Mouse (Mus musculus) testis, adult 2 months (tissue): ENCODE data around the gene Gm44965. TPM values are rescaled to one million over a fixed set of nuclear protein-coding genes. Genes with fewer than 3 reads are reported as not detected.

Source experiments
- H3K27ac ChIP-seq: fragments of 200-500 bp; 2 replicates; pipeline ENCODE4 v1.5.1; 2012; ENCODE audit warnings: low read depth, low read length; ENCODE audit not compliant: control insufficient read depth, insufficient read depth
- H3K27me3 ChIP-seq: fragments of 200-500 bp; 2 replicates; pipeline ENCODE4 v1.6.1; 2012; ENCODE audit warnings: mild to moderate bottlenecking, low read length, moderate library complexity; ENCODE audit not compliant: control insufficient read depth, insufficient read depth
- H3K36me3 ChIP-seq: fragments of 200-500 bp; 2 replicates; pipeline ENCODE4 v1.6.1; 2012; ENCODE audit warnings: mild to moderate bottlenecking, low read length; ENCODE audit not compliant: control insufficient read depth, insufficient read depth
- H3K4me1 ChIP-seq: fragments of 200-500 bp; 2 replicates; pipeline ENCODE4 v1.6.1; 2012; ENCODE audit warnings: low read length; ENCODE audit not compliant: control insufficient read depth, insufficient read depth
- H3K4me3 ChIP-seq: fragments of 200-500 bp; 2 replicates; pipeline ENCODE4 v1.5.1; 2012; ENCODE audit warnings: low read depth, mild to moderate bottlenecking, low read length, moderate library complexity, mixed read lengths; ENCODE audit not compliant: control insufficient read depth
- CTCF ChIP-seq: fragments of 200-500 bp; IDR thresholded peaks from 2 replicates; pipeline ENCODE4 v1.5.1; 2012; ENCODE audit warnings: low read depth, mild to moderate bottlenecking, inconsistent platforms, low read length, moderate library complexity; ENCODE audit not compliant: control insufficient read depth, insufficient read depth, insufficient replicate concordance
- POLR2A ChIP-seq: fragments of 200-500 bp; IDR thresholded peaks from 2 replicates; pipeline ENCODE4 v1.6.1; 2012; ENCODE audit warnings: low read depth, mild to moderate bottlenecking, inconsistent platforms, low read length, moderate library complexity; ENCODE audit not compliant: control insufficient read depth
- polyA plus RNA-seq: library from polyadenylated mRNA; depleted of rRNA; stranded (reverse); fragments of >200 nt; gene quantifications from 2 replicates; pipeline ENCODE4 v1.2.3, GENCODE M21; 2012

Gene Gm44965
- polyA plus RNA-seq, 1 experiment, result not detected

DNA sequence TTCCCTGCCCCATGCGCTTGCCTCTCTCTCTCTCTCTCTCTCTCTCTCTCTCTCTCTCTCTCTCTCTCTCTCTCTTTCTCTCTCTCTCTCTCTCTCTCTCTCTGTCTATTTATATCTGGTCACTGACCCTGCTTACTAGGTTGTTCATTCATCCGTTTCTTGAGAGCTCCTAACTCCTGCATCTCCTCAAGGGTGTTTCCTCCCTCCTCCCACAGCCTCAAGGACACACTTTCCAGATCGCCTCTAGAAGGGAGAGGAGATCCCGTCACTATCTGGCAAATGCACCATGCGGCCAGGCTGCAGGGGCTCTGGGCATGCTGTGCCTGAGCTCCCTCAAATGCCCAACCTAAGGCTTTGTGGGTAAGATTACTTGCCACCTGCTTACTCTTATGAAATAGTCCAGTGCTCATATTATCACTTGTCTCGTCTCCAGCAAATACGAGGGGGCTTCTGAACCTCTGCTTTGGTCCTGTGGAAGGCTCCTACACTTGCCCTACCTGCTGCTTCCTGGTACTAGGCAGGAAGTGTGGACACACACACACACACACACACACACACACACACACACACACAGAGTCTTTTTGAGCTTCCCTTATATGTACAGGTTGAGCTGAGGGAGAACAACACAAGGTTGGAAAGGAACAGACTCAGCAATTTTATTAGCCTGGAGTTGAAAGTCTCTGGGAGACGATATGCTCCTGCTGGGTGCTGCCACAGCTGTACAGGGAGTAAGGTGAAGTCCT lies 24.5 kb upstream of the Gm44965 start:
- H3K27ac ChIP-seq, result no peak overlapping the region
- H3K4me3 ChIP-seq, result no peak overlapping the region
- H3K36me3 ChIP-seq, result no peaks in the 10 kb centered on the region
- no peaks in the 10 kb centered on the region for H3K27me3 ChIP-seq
- H3K4me1 ChIP-seq, result peaks cover 12% of the 10 kb centered on the region
- no peak for TF ChIP-seq CTCF
- TF ChIP-seq POLR2A, result no peak

DNA sequence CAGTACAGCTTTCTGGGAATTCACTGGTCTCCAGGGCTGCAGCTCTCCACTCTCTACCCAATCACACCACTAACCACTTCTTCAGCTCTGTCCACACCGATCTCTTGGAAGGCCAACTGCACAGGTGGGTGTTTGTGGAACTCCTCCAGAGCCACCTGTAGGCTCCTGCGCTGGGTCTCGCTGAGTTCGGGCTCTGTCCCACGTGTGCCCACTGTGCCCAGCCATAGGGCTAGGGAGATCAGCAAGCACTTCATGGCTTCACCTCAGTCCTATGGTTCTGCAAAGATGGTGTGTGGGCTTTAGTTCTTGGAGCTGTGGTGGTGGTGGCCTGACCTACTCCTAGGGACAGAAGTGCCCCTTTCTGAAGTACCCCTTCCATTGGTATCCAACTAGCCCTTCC lies 21.7 kb upstream of the Gm44965 start:
- no peaks in the 10 kb centered on the region for H3K27me3 ChIP-seq
- H3K27ac ChIP-seq, result peak overlapping the region; percentile 70
- TF ChIP-seq POLR2A (no peak), CTCF (no peak)
- peaks cover 12% of the 10 kb centered on the region for H3K4me1 ChIP-seq
- peak overlapping the region; percentile 48 for H3K4me3 ChIP-seq
- H3K36me3 ChIP-seq, result no peaks in the 10 kb centered on the region

DNA sequence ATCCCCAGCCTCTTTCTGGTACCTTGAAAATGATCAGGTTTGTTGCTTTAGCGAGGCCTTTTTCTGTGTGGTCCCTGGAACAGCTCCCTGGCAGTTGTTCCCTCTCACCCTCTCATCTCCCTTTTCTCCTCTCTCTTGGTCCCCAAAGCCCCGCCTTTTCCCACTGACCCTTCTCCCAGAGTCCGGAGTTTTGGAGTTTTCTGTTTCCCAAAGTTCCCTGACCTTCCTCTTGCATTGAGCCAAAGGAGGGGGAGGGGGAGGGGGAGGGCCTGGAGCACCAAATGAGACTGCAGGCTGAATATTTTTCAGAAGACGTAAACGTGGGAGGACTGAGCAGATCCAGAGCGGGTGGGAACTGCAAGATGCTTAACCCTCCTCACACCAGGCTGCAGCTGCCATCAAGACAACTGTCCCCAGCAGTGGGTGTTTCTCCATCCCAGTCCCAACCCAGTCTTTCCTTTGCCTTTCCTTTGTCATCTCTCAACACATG lies 21.1 kb upstream of the Gm44965 start, which contains the start of gene Rarres2:
Gene Rarres2, minus strand, starts transcription at position 218 of the 490 bp plus-strand sequence.
- H3K4me1 ChIP-seq, result peaks cover 12% of the 10 kb centered on the region
- no peaks in the 10 kb centered on the region for H3K36me3 ChIP-seq
- H3K27me3 ChIP-seq, result no peaks in the 10 kb centered on the region
- TF ChIP-seq CTCF (no peak), POLR2A (no peak)
- peak within 1 kb of the TSS; percentile 70 for H3K27ac ChIP-seq
- peak within 1 kb of the TSS; percentile 48 for H3K4me3 ChIP-seq

- H3K27me3 ChIP-seq, result no peaks in the 10 kb centered on the region
- H3K36me3 ChIP-seq, result no peaks in the 10 kb centered on the region
- no peak overlapping the region; the same call in 1 of the 2 replicates for H3K27ac ChIP-seq
- no peak overlapping the region for H3K4me3 ChIP-seq
- peaks cover 12% of the 10 kb centered on the region for H3K4me1 ChIP-seq
- TF ChIP-seq CTCF (no peak), POLR2A (no peak)
Measured at GRCm38 (mm10) chr6:48573280-48573679, 20.5 kb upstream of the Gm44965 start.

- peaks cover 12% of the 10 kb centered on the region for H3K4me1 ChIP-seq
- H3K36me3 ChIP-seq, result no peaks in the 10 kb centered on the region
- H3K27ac ChIP-seq, result no peak overlapping the region
- H3K27me3 ChIP-seq, result no peaks in the 10 kb centered on the region
- TF ChIP-seq CTCF, result no peak
- no peak for TF ChIP-seq POLR2A
- no peak overlapping the region for H3K4me3 ChIP-seq
Measured at GRCm38 (mm10) chr6:48573981-48574380, 19.8 kb upstream of the Gm44965 start.

DNA sequence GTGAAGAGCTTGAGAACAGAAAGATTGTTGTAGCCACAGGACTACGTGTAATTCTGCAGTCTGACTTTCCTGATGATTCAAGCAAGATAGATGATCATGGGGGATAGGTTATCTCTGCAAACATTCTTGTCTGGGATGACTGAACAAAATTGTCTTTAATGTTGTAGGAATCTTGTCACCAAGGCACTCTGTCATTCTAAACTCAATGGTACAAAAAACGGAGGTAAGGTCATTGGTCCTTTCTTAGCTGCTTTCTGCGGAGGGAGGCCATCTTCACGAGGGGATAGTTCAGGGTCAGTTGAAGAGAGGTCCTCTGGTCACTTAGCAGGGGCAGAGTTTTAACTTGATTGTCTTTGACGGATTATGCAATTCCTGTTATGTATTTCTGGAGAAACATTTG lies 15.0 kb upstream of the Gm44965 start:
- Histone ChIP-seq H3K4me1 (no peaks in the 10 kb centered on the region), H3K36me3 (no peaks in the 10 kb centered on the region), H3K4me3 (no peak overlapping the region), H3K27ac (no peak overlapping the region), H3K27me3 (no peaks in the 10 kb centered on the region)
- TF ChIP-seq CTCF, result no peak
- no peak for TF ChIP-seq POLR2A

DNA sequence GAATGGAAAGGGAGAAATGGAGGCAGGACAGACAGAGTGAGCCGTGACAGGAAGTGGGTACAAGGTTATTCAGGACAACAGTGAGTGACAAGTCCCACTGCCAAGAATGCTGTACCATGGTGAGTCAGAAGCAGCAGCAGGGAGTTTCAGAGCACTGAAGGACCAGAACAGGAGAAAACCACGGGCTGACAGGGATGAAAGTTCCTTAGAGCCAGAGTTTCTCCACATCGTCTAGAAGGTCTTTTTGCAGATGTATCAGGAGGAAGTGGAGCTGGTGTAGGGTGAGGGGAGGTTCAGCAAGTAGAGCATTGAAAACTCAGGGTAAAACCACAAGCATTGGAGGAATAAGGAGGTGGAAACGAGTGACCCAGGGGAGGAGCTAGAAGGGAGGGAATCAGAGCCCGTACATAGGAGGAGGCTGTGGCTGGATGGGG lies 14.5 kb upstream of the Gm44965 start:
- Histone ChIP-seq H3K4me3 (no peak overlapping the region), H3K27ac (peak overlapping the region; percentile 57), H3K36me3 (no peaks in the 10 kb centered on the region), H3K27me3 (no peaks in the 10 kb centered on the region), H3K4me1 (no peaks in the 10 kb centered on the region)
- TF ChIP-seq POLR2A (no peak), CTCF (no peak)

DNA sequence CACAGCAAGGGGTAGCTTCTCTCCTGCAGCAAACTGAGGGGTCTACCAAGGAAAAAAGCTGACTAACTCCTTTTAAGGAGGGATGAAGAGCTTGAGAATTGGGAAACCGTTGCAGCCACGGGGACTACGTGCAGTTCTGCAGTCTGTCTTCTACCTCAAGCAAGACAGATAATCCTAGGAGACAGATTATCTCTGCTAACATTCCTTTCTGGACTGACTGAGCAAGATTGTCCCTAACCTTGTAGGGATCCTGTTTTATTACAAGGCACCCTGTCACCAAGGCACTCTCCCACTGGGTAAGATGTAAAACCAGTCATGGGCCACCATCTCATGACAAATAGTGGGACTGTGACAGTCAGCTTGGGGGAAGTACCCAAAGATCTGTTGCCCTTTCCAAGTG lies 12.5 kb upstream of the Gm44965 start:
- Histone ChIP-seq H3K27ac (no peak overlapping the region), H3K27me3 (no peaks in the 10 kb centered on the region), H3K36me3 (no peaks in the 10 kb centered on the region), H3K4me3 (no peak overlapping the region), H3K4me1 (no peaks in the 10 kb centered on the region)
- no peak for TF ChIP-seq CTCF
- TF ChIP-seq POLR2A, result no peak
